Mouse (Mus musculus): ENCODE results near the gene Gm572. TPM values are rescaled to one million over a fixed set of nuclear protein-coding genes. Genes with fewer than 3 reads are reported as not detected.
A peak's percentile ranks its signal among the peaks of the same experiment; 100 is the strongest.

Gene Gm572
- total RNA-seq, 2 experiments from 2014 or later = 0.26 TPM; not detected in 1

- intact Hi-C loops (cut with DNase I) = loop anchor here (5.0 kb wide), 1 partner anchor 60 kb away; no protein-coding TSS in a partner anchor
- DNase-seq (ENCODE audit: low spot score in 2 of 2) = no peak
Observed at GRCm38 (mm10) chr4:148622485-148622884, 20.6 kb upstream of the Gm572 start.

GRCm38 (mm10) chr4:148623609-148624008 lies 19.5 kb upstream of the Gm572 start:
- DNase-seq (ENCODE audit: low spot score in 2 of 2) = no peak
- intact Hi-C loops (cut with DNase I) = loop anchor here (5.0 kb wide), 1 partner anchor 61 kb away; no protein-coding TSS in a partner anchor

- intact Hi-C loops (cut with DNase I) = no loop called here
Observed at GRCm38 (mm10) chr4:148625010-148625409, 18.1 kb upstream of the Gm572 start.

GRCm38 (mm10) chr4:148625756-148626622 lies 17.1 kb upstream of the Gm572 start:
- peak; percentile 45 to 48 for DNase-seq (ENCODE audit: low spot score in 2 of 2)
- intact Hi-C loops (cut with DNase I) = no loop called here

More at GRCm38 (mm10) chr4:148625010-148625409, 18.1 kb upstream of the Gm572 start:
- DNase-seq (ENCODE audit: low spot score in 2 of 2) = no peak

- DNase-seq (ENCODE audit: low spot score in 2 of 2) = peak; percentile 96
- intact Hi-C loops (cut with DNase I) = no loop called here
Observed at GRCm38 (mm10) chr4:148626623-148627185, 16.4 kb upstream of the Gm572 start, which contains the start of gene Tardbp. Tardbp (minus strand) TSS chr4:148627019.

GRCm38 (mm10) chr4:148627246-148627645 lies 15.9 kb upstream of the Gm572 start:
- intact Hi-C loops (cut with DNase I) = no loop called here
- DNase-seq (ENCODE audit: low spot score in 2 of 2) = no peak

- intact Hi-C loops (cut with DNase I) = no loop called here
Observed at GRCm38 (mm10) chr4:148632013-148632692, 11.0 kb upstream of the Gm572 start.

GRCm38 (mm10) chr4:148633395-148634061 lies 9.6 kb upstream of the Gm572 start:
- intact Hi-C loops (cut with DNase I) = no loop called here
- DNase-seq (ENCODE audit: low spot score in 2 of 2) = no peak

More at GRCm38 (mm10) chr4:148632013-148632692, 11.0 kb upstream of the Gm572 start:
- DNase-seq (ENCODE audit: low spot score in 2 of 2) = no peak

- DNase-seq (ENCODE audit: low spot score in 2 of 2) = no peak
- intact Hi-C loops (cut with DNase I) = no loop called here
Observed at GRCm38 (mm10) chr4:148635309-148635708, 7.8 kb upstream of the Gm572 start.

- no peak for DNase-seq (ENCODE audit: low spot score in 2 of 2)
- intact Hi-C loops (cut with DNase I) = no loop called here
Observed at GRCm38 (mm10) chr4:148638302-148638701, 4.8 kb upstream of the Gm572 start.

- DNase-seq (ENCODE audit: low spot score in 2 of 2) = no peak
- intact Hi-C loops (cut with DNase I) = no loop called here
Observed at GRCm38 (mm10) chr4:148639455-148639854, 3.7 kb upstream of the Gm572 start.

- intact Hi-C loops (cut with DNase I) = no loop called here
- DNase-seq (ENCODE audit: low spot score in 2 of 2) = no peak
Observed at GRCm38 (mm10) chr4:148641121-148641520, 2.0 kb upstream of the Gm572 start.

GRCm38 (mm10) chr4:148644157-148644511 lies 1.0 kb downstream of the Gm572 start:
- DNase-seq (ENCODE audit: low spot score in 2 of 2) = peak; percentile 53 to 65
- intact Hi-C loops (cut with DNase I) = no loop called here

GRCm38 (mm10) chr4:148644926-148645325 lies 1.8 kb downstream of the Gm572 start:
- intact Hi-C loops (cut with DNase I) = no loop called here

GRCm38 (mm10) chr4:148646616-148647015 lies 3.5 kb downstream of the Gm572 start:
- intact Hi-C loops (cut with DNase I) = no loop called here
- DNase-seq (ENCODE audit: low spot score in 2 of 2) = peak; percentile 47 to 55

More at GRCm38 (mm10) chr4:148644926-148645325, 1.8 kb downstream of the Gm572 start:
- DNase-seq (ENCODE audit: low spot score in 2 of 2) = no peak

GRCm38 (mm10) chr4:148649309-148649708 lies 6.2 kb downstream of the Gm572 start:
- no peak for DNase-seq (ENCODE audit: low spot score in 2 of 2)

GRCm38 (mm10) chr4:148651045-148651444 lies 7.9 kb downstream of the Gm572 start:
- intact Hi-C loops (cut with DNase I) = no loop called here
- DNase-seq (ENCODE audit: low spot score in 2 of 2) = no peak

More at GRCm38 (mm10) chr4:148649309-148649708, 6.2 kb downstream of the Gm572 start:
- intact Hi-C loops (cut with DNase I) = no loop called here

- DNase-seq (ENCODE audit: low spot score in 2 of 2) = peak; percentile 32 to 48
- intact Hi-C loops (cut with DNase I) = no loop called here
Observed at GRCm38 (mm10) chr4:148654701-148655398, 11.7 kb downstream of the Gm572 start.
